9 mouse cellular contexts compared by ENCODE assay signal in the genomic region with DNA sequence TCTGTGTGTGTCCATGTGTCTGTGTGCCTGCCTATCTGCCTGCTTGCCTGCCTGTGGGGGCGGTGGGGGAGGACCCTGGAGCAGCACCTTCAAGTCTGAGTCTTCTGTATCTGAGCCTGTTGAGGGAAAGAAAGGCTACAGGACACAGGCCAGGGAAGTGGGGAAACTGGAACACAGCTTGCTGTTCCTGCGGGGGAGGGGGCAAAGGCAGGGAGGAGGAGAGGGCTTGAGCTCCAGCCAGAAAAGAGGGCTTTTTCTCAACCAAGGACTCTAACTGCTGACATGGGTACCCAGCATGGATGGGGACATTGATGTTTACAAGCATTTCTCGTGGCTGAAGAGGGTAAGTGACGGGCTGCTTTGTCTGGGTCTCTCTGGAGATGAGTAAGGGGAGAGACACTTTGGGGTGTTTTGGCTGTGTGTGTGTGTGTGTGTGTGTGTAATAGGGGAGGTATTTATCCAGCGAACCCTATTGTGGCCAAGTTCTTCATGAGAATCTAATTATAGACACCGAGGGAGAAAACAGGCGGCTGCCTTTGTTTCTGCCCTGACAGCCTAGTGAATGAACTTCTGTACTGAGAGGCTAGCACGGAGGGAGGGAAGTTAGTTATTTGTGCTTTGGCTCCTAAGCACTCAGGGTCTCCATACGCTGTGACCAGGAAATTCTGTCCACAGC. TPM values are rescaled to one million over a fixed set of nuclear protein-coding genes. Genes with fewer than 3 reads are reported as not detected.
DNase-seq lines count a peak whose midpoint lies in the region; TF ChIP-seq lines count a peak whose summit lies in the region.
"Had no signal": no experiment of that assay in that cellular context is flagged by ENCODE, and none has a peak within 500 bp of the region (broad histone marks: within the 10 kb centered on the region; RNA-seq: fewer than 3 reads in every experiment).

No protein-coding gene starts in this region.

- peak overlapping the region; percentile 58 for H3K27ac ChIP-seq in spleen, adult 2 months (ENCODE audit: insufficient read depth, low read length)
- peak overlapping the region; percentile 90 for H3K27ac ChIP-seq in hindbrain, embryonic 10.5 days

- no peaks in the 10 kb centered on the region for H3K36me3 ChIP-seq in spleen, adult 2 months (ENCODE audit: control insufficient read depth, insufficient read depth, low read length)
- no peaks in the 10 kb centered on the region for H3K36me3 ChIP-seq in hindbrain, embryonic 10.5 days

- DNase-seq in spleen, adult 2 months (ENCODE audit: low read depth in 1 of 2, low spot score in 2 of 2) = no peak
- no peak for DNase-seq in spleen, postnatal 4 days (ENCODE audit: low spot score in 2 of 2)
- DNase-seq in frontal cortex, postnatal 36 days (ENCODE audit: low spot score in 2 of 2) = peak; percentile 18 to 30
- DNase-seq in hindbrain, embryonic 10.5 days (ENCODE audit: low spot score) = peak; percentile 54
- DNase-seq in left cerebral cortex, adult 18-20 months (ENCODE audit: low spot score in 2 of 2) = peak; percentile 32 to 46
- peak; percentile 50 for DNase-seq in lung, postnatal 14 days
- DNase-seq in right cerebral cortex, postnatal 4 days = peak; percentile 24
- no peak for DNase-seq in thymus, adult 18-20 months

- H3K4me1 ChIP-seq in spleen, adult 2 months (ENCODE audit: control insufficient read depth, insufficient read depth, insufficient read length) = peaks cover 33% of the 10 kb centered on the region
- peaks cover 66% of the 10 kb centered on the region for H3K4me1 ChIP-seq in hindbrain, embryonic 10.5 days (replicated peaks)

- TF ChIP-seq POLR2A in spleen, adult 2 months (IDR thresholded peaks at IDR 0.05; ENCODE audit: low read depth, low read length) = no peak

- H3K27me3 ChIP-seq in spleen, adult 2 months (ENCODE audit: control insufficient read depth, insufficient read depth, low read length) = no peaks in the 10 kb centered on the region
- peaks cover 27% of the 10 kb centered on the region for H3K27me3 ChIP-seq in hindbrain, embryonic 10.5 days (ENCODE audit: insufficient read depth, poor library complexity, severe bottlenecking)

- H3K4me3 ChIP-seq in spleen, adult 2 months (ENCODE audit: extremely low read depth, insufficient read depth, insufficient read length) = peak overlapping the region; percentile 14; the same call in 1 of the 2 replicates
- peak overlapping the region; percentile 46 for H3K4me3 ChIP-seq in hindbrain, embryonic 10.5 days

- no peaks in the 10 kb centered on the region for H3K9me3 ChIP-seq in hindbrain, embryonic 10.5 days

- 20% methylated on average over 9 of the region's 9 CpGs for WGBS in spleen, adult 2 months
- 11% methylated on average over 9 of the region's 9 CpGs for WGBS in hindbrain, embryonic 10.5 days

- no peak for TF ChIP-seq CTCF in spleen, adult 2 months (IDR thresholded peaks at IDR 0.05; ENCODE audit: extremely low read depth, insufficient read depth, insufficient read length, insufficient replicate concordance)

RNA-seq across cellular contexts. Expression of a gene that starts 40.8 kb away (rescaled TPM):
- not detected in 2 replicates for polyA plus RNA-seq in spleen, adult 2 months (2012; rRNA removed)
- polyA plus RNA-seq in hindbrain, embryonic 10.5 days (2016; fragmentation: Nextera tagmentation; extraction: Ambion mirVana) = not detected in 2 replicates
- not detected for total RNA-seq in left cerebral cortex, adult 18-20 months (2021)
- polyA plus RNA-seq: large intestine, adult 2 months had no signal

Comparison
In these comparisons a context has a peak if more than half of its experiments do, and no peak if none do; other contexts are left out.
1. DNase-seq: peak in frontal cortex, postnatal 36 days (2 of 2), hindbrain, embryonic 10.5 days (single experiment), left cerebral cortex, adult 18-20 months (2 of 2), lung, postnatal 14 days (single experiment) and right cerebral cortex, postnatal 4 days (single experiment); none in spleen, adult 2 months (0 of 2), spleen, postnatal 4 days (0 of 2) and thymus, adult 18-20 months (0 of 2).